Mouse (Mus musculus): ENCODE measurements around the gene Rhd.

DNA sequence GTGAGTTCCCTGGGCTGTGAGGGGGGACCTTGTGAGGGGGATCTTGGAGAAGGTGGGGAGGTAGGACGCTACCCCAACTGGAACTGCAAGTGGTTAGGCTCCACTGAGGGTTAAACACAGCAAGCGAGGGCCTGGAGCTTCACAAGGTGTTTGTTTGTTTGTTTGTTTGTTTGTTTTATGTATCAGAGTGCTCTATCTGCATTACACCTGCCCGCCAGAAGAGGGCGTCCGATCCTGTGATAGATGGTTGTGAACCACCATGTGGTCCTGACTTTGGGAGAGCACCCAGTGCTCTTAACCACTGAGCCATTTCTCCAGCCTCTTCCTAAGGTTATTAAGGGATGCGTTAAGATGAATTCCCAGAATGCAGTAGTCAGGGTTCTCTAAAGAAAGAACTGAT is 15.7 kb downstream of the Rhd start:
- TF ChIP-seq POLR2A (IDR thresholded peaks at IDR 0.05; ENCODE audit: control insufficient read depth, extremely low read depth, insufficient read depth, low read length, poor library complexity) (no peak), CTCF (IDR thresholded peaks at IDR 0.05; ENCODE audit: borderline replicate concordance, control insufficient read depth, extremely low read depth, insufficient read depth, low read length, poor library complexity) (no peak)
